Mouse (Mus musculus) cerebellum, adult 2 months (tissue): ENCODE data around the gene H2-DMb1.

Experiments used
- CTCF ChIP-seq: fragments of 200-500 bp; IDR thresholded peaks from 2 replicates; pipeline ENCODE4 v1.5.1; 2011; ENCODE audit warnings: low read depth, mild to moderate bottlenecking, control low read depth, low read length, moderate library complexity, borderline replicate concordance; ENCODE audit not compliant: insufficient read depth
- POLR2A ChIP-seq: fragments of 200-500 bp; IDR thresholded peaks from 2 replicates; pipeline ENCODE4 v1.6.1; 2011; ENCODE audit warnings: low read length, control low read depth, borderline replicate concordance; ENCODE audit not compliant: insufficient read depth

- TF ChIP-seq POLR2A (no peak), CTCF (no peak)
These were observed 52.3 kb downstream of the H2-DMb1 start for GRCm38 (mm10) chr17:34205021-34205745.
